Mouse (Mus musculus) right cerebral cortex, adult 18-20 months (tissue): ENCODE measurements around the gene Ccdc84.
"Not testable (repeated sequence)": the region's sequence is repeated elsewhere in the genome, so short reads cannot be mapped to it uniquely, and the experiment has no call there.

Experiments
- DNase-seq: peaks from one replicate; pipeline ENCODE4 v3.0.0; 2022; ENCODE audit warnings: mixed read lengths

Gene Ccdc84

GRCm38 (mm10) chr9:44407752-44408097, 10.6 kb downstream of the Ccdc84 start:
- DNase-seq = no peak

- DNase-seq = peak; percentile 91
Measured at GRCm38 (mm10) chr9:44406906-44407751, 11.2 kb downstream of the Ccdc84 start, which contains the start of the genes Rps25 and Trappc4. Rps25 (plus strand) TSS chr9:44407139. Trappc4 (minus strand) TSS chr9:44407600.

GRCm38 (mm10) chr9:44405011-44405410, 13.4 kb downstream of the Ccdc84 start:
- no peak for DNase-seq

- no peak for DNase-seq
Measured at GRCm38 (mm10) chr9:44401081-44401480, 17.3 kb downstream of the Ccdc84 start.

GRCm38 (mm10) chr9:44399795-44400114, 18.6 kb downstream of the Ccdc84 start:
- DNase-seq = no peak

GRCm38 (mm10) chr9:44399114-44399794, 19.1 kb downstream of the Ccdc84 start:
- DNase-seq = no peak

GRCm38 (mm10) chr9:44398551-44398950, 19.8 kb downstream of the Ccdc84 start:
- DNase-seq = no peak

GRCm38 (mm10) chr9:44398087-44398486, 20.3 kb downstream of the Ccdc84 start:
- no peak for DNase-seq

- peak; percentile 96 for DNase-seq
Measured at GRCm38 (mm10) chr9:44396684-44397411, 21.5 kb downstream of the Ccdc84 start, which contains the start of gene Slc37a4. Slc37a4 (plus strand) TSS chr9:44396852.

GRCm38 (mm10) chr9:44391466-44391865, 26.9 kb downstream of the Ccdc84 start:
- peak; percentile 58 for DNase-seq

- DNase-seq = peak; percentile 54
Measured at GRCm38 (mm10) chr9:44389273-44389672, 29.1 kb downstream of the Ccdc84 start.

GRCm38 (mm10) chr9:44387221-44387620, 31.1 kb downstream of the Ccdc84 start:
- DNase-seq = no peak

- no peak for DNase-seq
Measured at GRCm38 (mm10) chr9:44384596-44384995, 33.8 kb downstream of the Ccdc84 start.

GRCm38 (mm10) chr9:44379862-44380261, 38.5 kb downstream of the Ccdc84 start:
- no peak for DNase-seq

GRCm38 (mm10) chr9:44379054-44379834, 39.1 kb downstream of the Ccdc84 start, which contains the start of gene Hyou1:
Hyou1 (plus strand) TSS chr9:44379490.
- peak; percentile 99 for DNase-seq

GRCm38 (mm10) chr9:44378153-44378730, 40.1 kb downstream of the Ccdc84 start:
- DNase-seq = no peak

GRCm38 (mm10) chr9:44377335-44377734, 41.0 kb downstream of the Ccdc84 start:
- not testable (repeated sequence) for DNase-seq

- DNase-seq = no peak
Measured at GRCm38 (mm10) chr9:44376141-44376540, 42.2 kb downstream of the Ccdc84 start.

GRCm38 (mm10) chr9:44373386-44373785, 45.0 kb downstream of the Ccdc84 start:
- no peak for DNase-seq

GRCm38 (mm10) chr9:44364480-44364879, 53.9 kb downstream of the Ccdc84 start:
- DNase-seq = no peak

GRCm38 (mm10) chr9:44361931-44362330, 56.4 kb downstream of the Ccdc84 start:
- not testable (repeated sequence) for DNase-seq
